Mouse (Mus musculus): ENCODE data around the gene Cttnbp2.

Cttnbp2 gene

GRCm38 (mm10) chr6:18467777-18468176 is 46.9 kb downstream of the Cttnbp2 start:
- DNase-seq (ENCODE audit: low spot score): no peak

GRCm38 (mm10) chr6:18466227-18466626 is 48.4 kb downstream of the Cttnbp2 start:
- DNase-seq (ENCODE audit: low spot score): no peak

- DNase-seq (ENCODE audit: low spot score): no peak
Measured at GRCm38 (mm10) chr6:18465626-18466025, 49.0 kb downstream of the Cttnbp2 start.

- no peak for DNase-seq (ENCODE audit: low spot score)
Measured at GRCm38 (mm10) chr6:18459657-18460056, 55.0 kb downstream of the Cttnbp2 start.

- no peak for DNase-seq (ENCODE audit: low spot score)
Measured at GRCm38 (mm10) chr6:18450551-18451193, 64.0 kb downstream of the Cttnbp2 start.

- no peak for DNase-seq (ENCODE audit: low spot score)
Measured at GRCm38 (mm10) chr6:18448078-18448477, 66.6 kb downstream of the Cttnbp2 start.

GRCm38 (mm10) chr6:18446917-18447316 is 67.7 kb downstream of the Cttnbp2 start:
- no peak for DNase-seq (ENCODE audit: low spot score)

GRCm38 (mm10) chr6:18446359-18446758 is 68.3 kb downstream of the Cttnbp2 start:
- no peak for DNase-seq (ENCODE audit: low spot score)

- DNase-seq (ENCODE audit: low spot score): no peak
Measured at GRCm38 (mm10) chr6:18445747-18446146, 68.9 kb downstream of the Cttnbp2 start.

- DNase-seq (ENCODE audit: low spot score): no peak
Measured at GRCm38 (mm10) chr6:18442303-18442702, 72.3 kb downstream of the Cttnbp2 start.

GRCm38 (mm10) chr6:18440918-18441532 is 73.6 kb downstream of the Cttnbp2 start:
- DNase-seq (ENCODE audit: low spot score): no peak

GRCm38 (mm10) chr6:18436127-18436812 is 78.4 kb downstream of the Cttnbp2 start:
- no peak for DNase-seq (ENCODE audit: low spot score)

GRCm38 (mm10) chr6:18434828-18435531 is 79.7 kb downstream of the Cttnbp2 start:
- no peak for DNase-seq (ENCODE audit: low spot score)

GRCm38 (mm10) chr6:18434355-18434754 is 80.3 kb downstream of the Cttnbp2 start:
- no peak for DNase-seq (ENCODE audit: low spot score)

- no peak for DNase-seq (ENCODE audit: low spot score)
Measured at GRCm38 (mm10) chr6:18432362-18432761, 82.3 kb downstream of the Cttnbp2 start.

GRCm38 (mm10) chr6:18431891-18432290 is 82.8 kb downstream of the Cttnbp2 start:
- no peak for DNase-seq (ENCODE audit: low spot score)

GRCm38 (mm10) chr6:18430062-18430461 is 84.6 kb downstream of the Cttnbp2 start:
- no peak for DNase-seq (ENCODE audit: low spot score)

GRCm38 (mm10) chr6:18424822-18425221 is 89.8 kb downstream of the Cttnbp2 start:
- no peak for DNase-seq (ENCODE audit: low spot score)

- no peak for DNase-seq (ENCODE audit: low spot score)
Measured at GRCm38 (mm10) chr6:18424367-18424766, 90.3 kb downstream of the Cttnbp2 start.

GRCm38 (mm10) chr6:18423112-18423511 is 91.5 kb downstream of the Cttnbp2 start:
- no peak for DNase-seq (ENCODE audit: low spot score)

GRCm38 (mm10) chr6:18421561-18421960 is 93.1 kb downstream of the Cttnbp2 start:
- no peak for DNase-seq (ENCODE audit: low spot score)

GRCm38 (mm10) chr6:18420660-18421059 is 94.0 kb downstream of the Cttnbp2 start:
- DNase-seq (ENCODE audit: low spot score): no peak

Measured in testis, postnatal 14 days (tissue).